Mouse (Mus musculus): Measurements from ENCODE around the gene Smarca1. TPM values are rescaled to one million over a fixed set of nuclear protein-coding genes. Genes with fewer than 3 reads are reported as not detected.

The Smarca1 gene
- polyA plus RNA-seq (2012; fragmentation: generic; extraction: Trizol): under 1 TPM in 1 of 2 experiments, not detected in 1; 0.24 TPM

DNA sequence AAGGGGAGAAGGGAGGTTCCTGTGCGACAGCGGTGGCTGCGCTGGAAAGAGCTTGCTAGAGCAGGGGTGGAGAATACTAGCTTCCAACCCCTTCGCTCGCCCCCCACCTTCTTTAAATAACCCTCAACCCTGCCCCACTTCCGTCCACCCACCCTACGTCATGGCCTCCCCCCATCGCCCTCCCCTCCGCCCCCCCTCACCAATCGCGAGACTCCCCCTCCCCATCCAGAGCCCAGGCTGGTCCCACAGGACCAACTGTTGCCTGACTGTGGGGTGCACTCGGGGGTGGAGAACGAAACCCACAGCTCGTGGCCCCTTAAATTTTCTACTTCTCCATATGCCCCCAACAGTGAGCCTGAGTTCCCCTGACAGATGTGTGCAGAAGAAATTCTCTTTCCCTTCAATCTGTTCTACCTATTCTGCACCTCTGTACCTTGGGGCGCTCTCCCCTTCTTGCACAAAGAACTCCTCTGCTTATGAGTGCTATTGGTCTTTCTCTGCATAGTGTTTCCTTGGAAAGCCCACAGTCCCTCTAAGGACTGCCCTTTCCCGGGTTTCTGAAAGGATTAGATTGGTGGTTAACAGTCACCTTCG, at the start of gene Smarca1:
TSS of gene Smarca1 (minus strand) at position 544 of the 594 bp plus-strand sequence.

DNA sequence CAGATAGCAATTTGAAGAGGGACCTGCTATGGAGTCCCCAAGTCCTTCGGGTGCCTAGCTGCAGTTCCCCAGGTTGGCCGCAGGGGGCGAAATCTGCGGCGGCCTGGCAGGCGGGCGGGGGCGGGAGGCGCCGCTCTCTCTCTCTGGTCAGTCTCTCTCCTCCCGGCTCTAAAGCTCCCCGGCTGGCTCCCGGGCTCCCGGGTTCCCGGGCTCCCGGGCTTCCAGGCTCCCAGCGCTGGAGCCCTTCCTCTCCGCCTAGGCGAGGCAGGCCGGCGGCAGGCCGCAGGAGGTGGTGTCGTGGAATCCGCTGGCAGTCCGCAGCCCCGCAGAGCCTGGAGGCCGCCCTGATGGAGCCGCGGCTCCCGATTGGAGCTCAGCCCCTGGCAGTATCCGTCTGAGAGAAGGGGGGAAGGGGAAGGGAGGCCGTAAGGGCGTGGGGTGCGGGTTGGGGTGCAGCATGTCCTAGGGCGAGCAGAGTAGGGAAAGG, 19.6 kb upstream of the Smarca1 start, which contains the start of gene Ocrl:
TSS of gene Ocrl (plus strand) at position 82 of the 487 bp plus-strand sequence.

Other genes with a start within 250 kb of the Smarca1 start
- 10 to 100 TPM in 1 of 2 experiments, 1 to 10 TPM in 1; 1.0 to 10.4 TPM for gene Ocrl, start 19.4 kb upstream of the Smarca1 start, polyA plus RNA-seq (2012; fragmentation: generic; extraction: Trizol)
- gene Apln, start 141.9 kb upstream of the Smarca1 start, polyA plus RNA-seq (2012; fragmentation: generic; extraction: Trizol): 1 to 10 TPM; 3.1 to 7.9 TPM
- 1 to 10 TPM in 1 of 2 experiments, under 1 TPM in 1; 0.01 to 2.8 TPM for gene Xpnpep2, start 215.8 kb upstream of the Smarca1 start, polyA plus RNA-seq (2012; fragmentation: generic; extraction: Trizol)